Mouse (Mus musculus): Measurements from ENCODE around the gene Ang4. TPM values are rescaled to one million over a fixed set of nuclear protein-coding genes. Genes with fewer than 3 reads are reported as not detected.
"Not testable (repeated sequence)": the region's sequence is repeated elsewhere in the genome, so short reads cannot be mapped to it uniquely, and the experiment has no call there.

The Ang4 gene
- not detected in 2 replicates for polyA plus RNA-seq (2015; fragmentation: Nextera tagmentation; extraction: Ambion mirVana)

DNA sequence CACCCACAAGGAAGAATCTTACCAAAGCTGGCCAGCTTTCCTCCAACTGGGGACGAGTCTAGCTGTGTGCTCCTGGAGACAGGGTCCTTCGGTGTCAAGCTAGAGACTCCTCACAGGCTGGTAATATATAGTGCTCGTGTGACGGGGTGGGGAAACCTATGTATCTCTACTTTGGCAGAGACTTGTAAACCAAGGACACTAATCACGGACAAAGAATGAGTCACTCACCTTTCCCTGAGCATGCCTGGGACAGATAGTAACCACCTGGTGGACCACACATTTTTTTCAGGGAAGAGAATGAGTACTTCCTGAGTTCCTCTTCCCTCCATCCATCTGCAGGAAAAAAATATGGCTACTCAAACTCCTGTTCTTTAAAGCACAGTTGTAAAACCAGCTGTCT is at the start of gene Ang4:
TSS of gene Ang4 (minus strand) at position 101 of the 400 bp plus-strand sequence.
- no peak within 1 kb of the TSS for H3K27ac ChIP-seq (ENCODE audit: low read length)
- no peak within 1 kb of the TSS for H3K4me2 ChIP-seq (ENCODE audit: low read depth, low read length)
- H3K4me1 ChIP-seq (ENCODE audit: control insufficient read depth, low read depth, low read length), result no peaks in the 10 kb centered on the region
- 57% methylated on average over 5 of the region's 5 CpGs for WGBS (ENCODE audit: insufficient replicate concordance)
- H3K27me3 ChIP-seq (ENCODE audit: control insufficient read depth, insufficient read depth, low read depth, low read length), result no peaks in the 10 kb centered on the region
- no peak within 1 kb of the TSS for H3K4me3 ChIP-seq (ENCODE audit: low read depth, low read length)
- no peaks in the 10 kb centered on the region for H3K9me3 ChIP-seq (replicated peaks; ENCODE audit: control insufficient read depth, low read length)
- ATAC-seq (ENCODE audit: low read depth), result no peak
- H3K36me3 ChIP-seq (ENCODE audit: control insufficient read depth, insufficient read depth), result no peaks in the 10 kb centered on the region
- H3K9ac ChIP-seq (ENCODE audit: low read depth, low read length), result no peak within 1 kb of the TSS

DNA sequence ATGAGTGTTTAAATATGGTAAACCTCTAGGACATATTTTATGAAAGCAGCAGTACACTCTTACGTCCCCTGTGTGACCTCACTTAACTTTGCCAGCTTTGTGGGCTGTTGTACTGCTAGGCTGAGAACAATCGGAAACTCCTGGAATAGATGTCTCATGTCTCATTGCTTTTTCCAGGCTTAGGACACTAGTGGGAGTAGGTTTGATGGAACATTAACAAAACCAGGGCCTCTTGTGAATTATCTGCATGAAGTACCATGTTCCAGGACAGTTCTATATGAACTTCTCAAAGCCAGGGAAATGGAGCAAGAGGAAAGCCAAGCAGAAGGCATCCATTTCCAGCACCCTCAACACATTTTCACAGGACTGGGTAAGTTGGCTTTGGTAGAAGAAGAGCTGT is 26.4 kb upstream of the Ang4 start, which contains the start of gene AY358078:
TSS of gene AY358078 (plus strand) at position 301 of the 400 bp plus-strand sequence.
- Histone ChIP-seq H3K27me3 (ENCODE audit: control insufficient read depth, insufficient read depth, low read depth, low read length) (no peaks in the 10 kb centered on the region), H3K9me3 (replicated peaks; ENCODE audit: control insufficient read depth, low read length) (no peaks in the 10 kb centered on the region), H3K4me2 (ENCODE audit: low read depth, low read length) (no peak within 1 kb of the TSS), H3K36me3 (ENCODE audit: control insufficient read depth, insufficient read depth) (no peaks in the 10 kb centered on the region), H3K4me3 (ENCODE audit: low read depth, low read length) (no peak within 1 kb of the TSS), H3K4me1 (ENCODE audit: control insufficient read depth, low read depth, low read length) (no peaks in the 10 kb centered on the region), H3K27ac (ENCODE audit: low read length) (no peak within 1 kb of the TSS), H3K9ac (ENCODE audit: low read depth, low read length) (no peak within 1 kb of the TSS)
- WGBS (ENCODE audit: insufficient replicate concordance), result 55% methylated on average over 2 of the region's 2 CpGs
- no peak for ATAC-seq (ENCODE audit: low read depth)

DNA sequence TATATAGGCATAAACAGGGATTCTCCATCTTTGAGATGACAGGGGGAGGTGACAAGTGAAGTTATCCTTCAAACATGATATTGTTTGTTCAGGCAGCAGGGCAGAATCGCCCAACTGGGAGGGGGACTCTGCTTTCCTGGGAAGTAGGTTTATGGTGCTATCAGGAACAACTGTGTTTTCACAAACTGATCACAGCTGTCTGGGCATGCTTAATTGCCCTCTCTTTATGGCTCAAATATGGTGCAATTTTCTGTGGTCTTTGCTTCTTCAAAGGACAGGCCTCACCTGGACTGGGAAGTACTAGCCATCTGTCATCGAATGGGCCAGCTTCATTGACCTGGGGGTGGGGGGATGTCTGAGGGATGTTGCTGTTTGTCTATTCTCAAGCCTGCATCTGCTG is 20.7 kb upstream of the Ang4 start:
- Histone ChIP-seq H3K4me1 (ENCODE audit: control insufficient read depth, low read depth, low read length) (no peaks in the 10 kb centered on the region), H3K4me2 (ENCODE audit: low read depth, low read length) (no peak overlapping the region), H3K9ac (ENCODE audit: low read depth, low read length) (no peak overlapping the region), H3K4me3 (ENCODE audit: low read depth, low read length) (no peak overlapping the region), H3K36me3 (ENCODE audit: control insufficient read depth, insufficient read depth) (no peaks in the 10 kb centered on the region), H3K27me3 (ENCODE audit: control insufficient read depth, insufficient read depth, low read depth, low read length) (no peaks in the 10 kb centered on the region), H3K27ac (ENCODE audit: low read length) (no peak overlapping the region), H3K9me3 (replicated peaks; ENCODE audit: control insufficient read depth, low read length) (no peaks in the 10 kb centered on the region)
- no peak for ATAC-seq (ENCODE audit: low read depth)
- 31% methylated on average over 2 of the region's 2 CpGs for WGBS (ENCODE audit: insufficient replicate concordance)

DNA sequence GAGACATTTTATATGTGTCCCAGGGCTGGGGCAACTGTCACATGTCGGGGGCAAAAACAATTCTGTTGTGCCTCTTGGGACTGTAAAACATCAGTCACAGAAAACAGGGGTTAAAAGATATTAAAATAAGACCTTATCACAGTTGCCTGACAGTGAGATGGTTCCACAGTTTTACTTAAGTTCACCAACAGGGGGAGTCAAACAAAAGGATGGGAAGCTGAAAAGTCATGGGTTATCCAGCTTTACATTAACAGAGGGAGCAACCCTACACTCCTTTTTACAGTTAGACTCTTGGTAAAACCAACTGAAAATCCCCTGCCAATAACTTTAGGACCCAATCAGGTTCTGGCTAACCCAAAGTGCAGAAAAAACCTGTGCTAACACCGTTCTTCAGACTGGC is 15.8 kb upstream of the Ang4 start:
- no peak overlapping the region for H3K4me3 ChIP-seq (ENCODE audit: low read depth, low read length)
- H3K4me1 ChIP-seq (ENCODE audit: control insufficient read depth, low read depth, low read length), result no peaks in the 10 kb centered on the region
- 53% methylated on average over 2 of the region's 2 CpGs for WGBS (ENCODE audit: insufficient replicate concordance)
- no peaks in the 10 kb centered on the region for H3K9me3 ChIP-seq (replicated peaks; ENCODE audit: control insufficient read depth, low read length)
- no peak overlapping the region for H3K27ac ChIP-seq (ENCODE audit: low read length)
- H3K4me2 ChIP-seq (ENCODE audit: low read depth, low read length), result no peak overlapping the region
- H3K36me3 ChIP-seq (ENCODE audit: control insufficient read depth, insufficient read depth), result no peaks in the 10 kb centered on the region
- H3K9ac ChIP-seq (ENCODE audit: low read depth, low read length), result no peak overlapping the region
- no peak for ATAC-seq (ENCODE audit: low read depth)
- H3K27me3 ChIP-seq (ENCODE audit: control insufficient read depth, insufficient read depth, low read depth, low read length), result no peaks in the 10 kb centered on the region

DNA sequence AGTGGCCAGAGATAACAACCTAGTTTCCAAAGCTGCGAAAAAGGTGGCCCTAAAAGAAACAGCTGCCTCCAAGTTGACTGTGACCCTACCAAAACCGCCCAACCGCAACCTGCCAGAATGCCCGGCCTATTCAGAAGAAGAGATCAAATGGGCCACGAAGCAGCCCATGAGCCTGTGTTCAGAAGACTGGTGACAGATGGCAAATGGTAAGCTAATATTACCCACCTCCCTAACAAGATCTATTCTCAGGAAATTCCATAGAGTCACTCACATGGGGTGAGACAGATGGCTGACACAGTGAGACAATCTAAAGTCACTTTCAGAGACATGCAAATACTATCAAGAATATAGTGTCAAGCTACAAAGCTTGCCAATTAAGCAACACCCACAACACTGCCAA is 13.7 kb upstream of the Ang4 start:
- Histone ChIP-seq H3K4me2 (ENCODE audit: low read depth, low read length) (no peak overlapping the region), H3K4me3 (ENCODE audit: low read depth, low read length) (no peak overlapping the region), H3K9me3 (replicated peaks; ENCODE audit: control insufficient read depth, low read length) (no peaks in the 10 kb centered on the region), H3K9ac (ENCODE audit: low read depth, low read length) (no peak overlapping the region), H3K27me3 (ENCODE audit: control insufficient read depth, insufficient read depth, low read depth, low read length) (no peaks in the 10 kb centered on the region), H3K27ac (ENCODE audit: low read length) (no peak overlapping the region), H3K4me1 (ENCODE audit: control insufficient read depth, low read depth, low read length) (no peaks in the 10 kb centered on the region), H3K36me3 (ENCODE audit: control insufficient read depth, insufficient read depth) (no peaks in the 10 kb centered on the region)
- ATAC-seq (ENCODE audit: low read depth), result no peak
- WGBS (ENCODE audit: insufficient replicate concordance), result 63% methylated on average over 5 of the region's 5 CpGs

DNA sequence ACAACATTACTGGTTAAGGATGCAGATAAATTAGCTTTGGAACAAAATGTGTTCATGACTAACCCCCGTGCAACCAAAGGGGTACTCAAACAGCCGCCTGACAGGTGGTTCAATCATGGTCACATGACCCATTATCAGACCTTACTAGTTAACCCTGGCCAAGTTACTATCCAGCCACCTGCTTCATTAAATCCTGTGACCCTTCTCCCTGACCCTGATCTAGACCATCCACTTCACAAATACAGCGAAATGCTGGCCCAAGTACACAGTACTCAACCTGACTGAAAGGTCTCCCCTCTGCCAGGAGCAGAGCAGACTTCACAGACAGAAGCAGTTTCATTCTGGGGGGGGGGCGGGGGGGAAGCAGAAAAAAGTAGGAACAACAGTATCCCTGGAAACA is 12.9 kb upstream of the Ang4 start:
- Histone ChIP-seq H3K4me1 (ENCODE audit: control insufficient read depth, low read depth, low read length) (no peaks in the 10 kb centered on the region), H3K27ac (ENCODE audit: low read length) (no peak overlapping the region), H3K4me3 (ENCODE audit: low read depth, low read length) (no peak overlapping the region), H3K36me3 (ENCODE audit: control insufficient read depth, insufficient read depth) (no peaks in the 10 kb centered on the region), H3K4me2 (ENCODE audit: low read depth, low read length) (no peak overlapping the region), H3K9ac (ENCODE audit: low read depth, low read length) (no peak overlapping the region), H3K9me3 (replicated peaks; ENCODE audit: control insufficient read depth, low read length) (no peaks in the 10 kb centered on the region), H3K27me3 (ENCODE audit: control insufficient read depth, insufficient read depth, low read depth, low read length) (no peaks in the 10 kb centered on the region)
- no peak for ATAC-seq (ENCODE audit: low read depth)
- WGBS (ENCODE audit: insufficient replicate concordance), result 44% methylated on average over 4 of the region's 4 CpGs

DNA sequence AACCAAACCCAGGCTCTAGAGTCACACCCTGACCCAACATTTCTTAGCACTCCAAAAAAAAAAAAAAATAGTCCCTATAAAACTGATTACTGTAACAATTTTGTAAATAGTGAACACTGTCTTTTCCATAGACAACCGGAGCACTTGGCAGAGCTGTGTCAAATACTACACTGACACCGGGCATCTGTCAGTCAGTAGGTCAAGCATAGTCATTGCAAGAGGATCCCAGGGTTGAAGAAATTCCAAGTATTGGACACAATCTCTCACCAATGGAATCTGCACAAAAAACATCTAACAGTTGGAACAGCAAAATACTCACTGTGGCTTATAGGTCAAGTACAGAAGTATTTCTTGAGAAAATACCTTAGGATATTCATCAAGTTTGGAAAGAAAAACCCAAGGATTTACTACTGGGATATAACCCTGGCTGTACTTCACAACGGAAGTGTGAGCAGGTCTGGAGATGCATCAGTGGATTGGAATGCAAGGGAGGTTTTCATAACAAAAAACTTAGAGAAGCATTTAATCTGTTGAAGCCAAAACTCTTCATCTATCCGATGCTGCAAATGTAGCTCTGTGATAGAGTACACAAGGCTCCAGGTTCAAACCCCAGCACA is 5.6 kb upstream of the Ang4 start:
- ATAC-seq (ENCODE audit: low read depth), result no peak
- Histone ChIP-seq H3K27me3 (ENCODE audit: control insufficient read depth, insufficient read depth, low read depth, low read length) (no peaks in the 10 kb centered on the region), H3K27ac (ENCODE audit: low read length) (no peak overlapping the region), H3K4me3 (ENCODE audit: low read depth, low read length) (no peak overlapping the region), H3K9ac (ENCODE audit: low read depth, low read length) (no peak overlapping the region), H3K4me1 (ENCODE audit: control insufficient read depth, low read depth, low read length) (no peaks in the 10 kb centered on the region), H3K9me3 (replicated peaks; ENCODE audit: control insufficient read depth, low read length) (no peaks in the 10 kb centered on the region), H3K36me3 (ENCODE audit: control insufficient read depth, insufficient read depth) (no peaks in the 10 kb centered on the region), H3K4me2 (ENCODE audit: low read depth, low read length) (no peak overlapping the region)
- WGBS (ENCODE audit: insufficient replicate concordance), result 57% methylated on average over 4 of the region's 4 CpGs

DNA sequence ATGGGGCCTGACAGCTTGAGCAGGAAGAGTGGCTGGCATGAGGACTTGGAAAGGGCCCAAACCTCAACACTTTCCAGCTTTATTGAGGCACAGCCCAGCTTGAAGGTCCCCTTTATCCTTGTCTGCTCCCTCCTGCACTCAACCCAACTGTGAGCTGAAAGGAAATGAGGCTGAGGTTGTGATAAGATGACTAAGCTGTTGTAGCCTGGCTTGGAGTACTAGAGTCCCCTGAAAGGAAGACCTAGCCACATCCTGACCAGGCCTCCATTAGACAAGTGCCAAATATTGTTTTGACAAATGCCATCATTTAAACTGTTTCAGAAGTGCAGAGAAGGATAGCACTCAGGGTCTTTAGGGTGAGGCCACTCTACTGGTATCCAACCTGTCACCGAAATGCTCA is 4.4 kb upstream of the Ang4 start:
- 52% methylated on average over 1 of the region's 1 CpGs for WGBS (ENCODE audit: insufficient replicate concordance)
- Histone ChIP-seq H3K27ac (ENCODE audit: low read length) (no peak overlapping the region), H3K36me3 (ENCODE audit: control insufficient read depth, insufficient read depth) (no peaks in the 10 kb centered on the region), H3K27me3 (ENCODE audit: control insufficient read depth, insufficient read depth, low read depth, low read length) (no peaks in the 10 kb centered on the region), H3K4me3 (ENCODE audit: low read depth, low read length) (no peak overlapping the region), H3K9me3 (replicated peaks; ENCODE audit: control insufficient read depth, low read length) (no peaks in the 10 kb centered on the region), H3K4me1 (ENCODE audit: control insufficient read depth, low read depth, low read length) (no peaks in the 10 kb centered on the region), H3K4me2 (ENCODE audit: low read depth, low read length) (no peak overlapping the region), H3K9ac (ENCODE audit: low read depth, low read length) (no peak overlapping the region)
- ATAC-seq (ENCODE audit: low read depth), result no peak

DNA sequence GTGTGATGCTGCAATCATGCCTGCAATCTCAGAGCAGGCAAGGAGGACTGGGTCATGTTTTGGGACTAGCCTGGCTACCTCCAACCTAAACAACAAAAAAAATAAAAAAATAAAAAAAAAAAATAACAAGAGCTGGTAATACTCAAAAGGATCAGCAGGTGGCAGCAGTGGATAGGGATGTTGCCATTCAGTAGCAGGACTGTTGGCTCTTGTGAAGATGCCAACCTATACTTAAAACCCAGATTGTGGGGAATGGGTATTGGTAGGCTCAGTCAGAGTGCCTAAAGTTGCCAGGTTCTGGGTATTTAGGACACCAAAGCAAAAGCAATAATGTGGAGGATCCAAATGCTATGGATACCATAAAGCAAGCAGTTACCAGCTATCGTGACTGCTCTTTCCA is 2.0 kb downstream of the Ang4 start:
- not testable (repeated sequence) for H3K9ac ChIP-seq (ENCODE audit: low read depth, low read length); H3K4me1 ChIP-seq (ENCODE audit: control insufficient read depth, low read depth, low read length); ATAC-seq (ENCODE audit: low read depth); H3K9me3 ChIP-seq (replicated peaks; ENCODE audit: control insufficient read depth, low read length); H3K4me3 ChIP-seq (ENCODE audit: low read depth, low read length); H3K36me3 ChIP-seq (ENCODE audit: control insufficient read depth, insufficient read depth); H3K27ac ChIP-seq (ENCODE audit: low read length); H3K27me3 ChIP-seq (ENCODE audit: control insufficient read depth, insufficient read depth, low read depth, low read length); H3K4me2 ChIP-seq (ENCODE audit: low read depth, low read length)
- WGBS (ENCODE audit: insufficient replicate concordance), result 67% methylated on average over 1 of the region's 1 CpGs
